Mouse (Mus musculus): ENCODE data around the gene Srgap2. TPM values are rescaled to one million over a fixed set of nuclear protein-coding genes. Genes with fewer than 3 reads are reported as not detected.

Srgap2 gene
- polyA plus RNA-seq, 1 experiment, result 83.8 TPM

DNA sequence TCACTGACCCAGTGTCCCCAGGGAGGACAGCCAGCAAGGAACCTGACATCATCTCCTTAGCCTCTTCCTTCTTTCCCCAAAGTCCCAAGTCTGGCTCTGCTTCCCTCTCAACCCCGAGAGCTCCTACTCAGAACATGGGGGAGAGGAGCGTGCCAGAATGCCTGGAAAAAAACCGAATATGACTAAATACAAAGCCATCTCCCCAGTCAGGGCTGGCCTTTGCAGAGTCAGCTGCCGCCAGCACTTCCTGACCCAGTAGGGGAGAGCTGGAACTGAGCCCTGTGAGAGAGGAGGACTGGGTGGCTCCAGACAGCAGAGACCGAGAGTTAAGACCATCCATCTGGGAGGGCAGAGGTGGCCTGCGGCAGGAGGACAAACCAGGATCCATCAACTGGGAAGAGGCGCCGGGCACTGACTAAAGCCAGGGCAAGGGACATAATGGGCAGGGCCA, 288.2 kb downstream of the Srgap2 start:
- Histone ChIP-seq H3K27me3 (ENCODE audit: control insufficient read depth, insufficient read depth, low read length, poor library complexity, severe bottlenecking) (no peaks in the 10 kb centered on the region), H3K4me3 (ENCODE audit: low read depth, low read length) (no peak overlapping the region), H3K9ac (ENCODE audit: low read depth, poor library complexity, severe bottlenecking) (no peak overlapping the region), H3K9me3 (replicated peaks; ENCODE audit: control insufficient read depth, insufficient read depth, low read length, poor library complexity, severe bottlenecking) (no peaks in the 10 kb centered on the region), H3K27ac (ENCODE audit: insufficient read depth, low read length) (no peak overlapping the region), H3K36me3 (ENCODE audit: control insufficient read depth, insufficient read depth, low read length, poor library complexity, severe bottlenecking) (no peaks in the 10 kb centered on the region), H3K4me1 (ENCODE audit: control insufficient read depth, insufficient read depth, low read length) (no peaks in the 10 kb centered on the region)
- TF ChIP-seq EP300 (IDR thresholded peaks at IDR 0.05; ENCODE audit: insufficient read depth, low read depth, low read length) (no peak), CTCF (IDR thresholded peaks at IDR 0.05; ENCODE audit: low read depth, low read length) (no peak), POLR2A (IDR thresholded peaks at IDR 0.05; ENCODE audit: insufficient read depth, low read length) (no peak)

DNA sequence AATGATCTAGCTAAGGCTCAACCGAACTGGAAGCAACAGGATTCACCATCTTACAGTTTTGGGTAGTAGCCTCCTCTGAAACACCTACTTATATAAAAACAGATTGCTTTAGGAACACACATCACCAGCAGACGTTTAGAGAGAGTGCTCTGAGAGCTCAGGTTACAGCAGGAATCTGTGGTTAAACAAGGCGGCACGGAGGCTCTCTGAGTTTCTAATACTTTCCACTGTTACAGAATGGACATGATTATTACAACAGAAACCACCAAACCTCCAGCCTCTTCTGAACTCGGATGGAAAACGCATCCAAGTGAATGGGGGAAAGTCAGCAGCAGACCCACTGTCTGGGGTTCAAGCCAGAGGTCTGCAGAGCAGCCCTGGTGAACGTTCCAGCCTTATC, 291.1 kb downstream of the Srgap2 start:
- no peak overlapping the region for H3K27ac ChIP-seq (ENCODE audit: insufficient read depth, low read length)
- H3K36me3 ChIP-seq (ENCODE audit: control insufficient read depth, insufficient read depth, low read length, poor library complexity, severe bottlenecking), result no peaks in the 10 kb centered on the region
- no peak overlapping the region for H3K4me3 ChIP-seq (ENCODE audit: low read depth, low read length)
- H3K4me1 ChIP-seq (ENCODE audit: control insufficient read depth, insufficient read depth, low read length), result peaks cover 2% of the 10 kb centered on the region
- TF ChIP-seq POLR2A (IDR thresholded peaks at IDR 0.05; ENCODE audit: insufficient read depth, low read length) (no peak), EP300 (IDR thresholded peaks at IDR 0.05; ENCODE audit: insufficient read depth, low read depth, low read length) (no peak), CTCF (IDR thresholded peaks at IDR 0.05; ENCODE audit: low read depth, low read length) (no peak)
- H3K9me3 ChIP-seq (replicated peaks; ENCODE audit: control insufficient read depth, insufficient read depth, low read length, poor library complexity, severe bottlenecking), result no peaks in the 10 kb centered on the region
- H3K27me3 ChIP-seq (ENCODE audit: control insufficient read depth, insufficient read depth, low read length, poor library complexity, severe bottlenecking), result no peaks in the 10 kb centered on the region
- H3K9ac ChIP-seq (ENCODE audit: low read depth, poor library complexity, severe bottlenecking), result no peak overlapping the region

Other genes with a start within 250 kb of the Srgap2 start
- gene Ikbke, start 247.7 kb downstream of the Srgap2 start, polyA plus RNA-seq (2011; ENCODE audit: insufficient read depth, insufficient read length, low read depth, missing spikeins), result 4.0 and 5.2 TPM in 2 replicates
- gene Fam72a, start 551 bp upstream of the Srgap2 start, polyA plus RNA-seq (2011; ENCODE audit: insufficient read depth, insufficient read length, low read depth, missing spikeins), result 6.4 and 6.6 TPM in 2 replicates
- gene Avpr1b, start 71.9 kb upstream of the Srgap2 start, polyA plus RNA-seq (2011; ENCODE audit: insufficient read depth, insufficient read length, low read depth, missing spikeins), result 0.49 TPM in 1 of 2 replicates, not detected in the other
- not detected in 2 replicates for gene Ctse, start 111.0 kb upstream of the Srgap2 start, polyA plus RNA-seq (2011; ENCODE audit: insufficient read depth, insufficient read length, low read depth, missing spikeins)
- 3.1 and 4.4 TPM in 2 replicates for gene Rab7b, start 161.3 kb upstream of the Srgap2 start, polyA plus RNA-seq (2011; ENCODE audit: insufficient read depth, insufficient read length, low read depth, missing spikeins)
- not detected in 2 replicates for gene Slc26a9, start 216.7 kb upstream of the Srgap2 start, polyA plus RNA-seq (2011; ENCODE audit: insufficient read depth, insufficient read length, low read depth, missing spikeins)

All from ES-Bruce4 (cell line).